Mouse (Mus musculus) limb, embryonic 10.5 days (tissue): ENCODE data around the gene Cacng8. TPM values are rescaled to one million over a fixed set of nuclear protein-coding genes. Genes with fewer than 3 reads are reported as not detected.

Experiments used
- DNase-seq: peaks from one replicate; pipeline ENCODE4 v3.0.0-alpha.2; 2017; ENCODE audit warnings: low spot score
- H3K27ac ChIP-seq: fragments of 300-500 bp; sonication (generic); 2 replicates; pipeline ENCODE4 v1.5.1; 2016; ENCODE audit warnings: mild to moderate bottlenecking
- H3K27me3 ChIP-seq: fragments of 300-500 bp; sonication (generic); 2 replicates; pipeline ENCODE4 v1.6.1; 2016; ENCODE audit warnings: low read depth, mild to moderate bottlenecking; ENCODE audit not compliant: poor library complexity, severe bottlenecking
- H3K36me3 ChIP-seq: fragments of 300-500 bp; sonication (generic); 2 replicates; pipeline ENCODE4 v1.6.1; 2016; ENCODE audit warnings: mild to moderate bottlenecking, moderate library complexity
- H3K4me1 ChIP-seq: fragments of 300-500 bp; sonication (generic); 2 replicates; pipeline ENCODE4 v1.6.1; 2016
- H3K4me3 ChIP-seq: fragments of 300-500 bp; sonication (generic); 2 replicates; pipeline ENCODE4 v1.5.1; 2016; ENCODE audit warnings: mild to moderate bottlenecking, moderate library complexity
- H3K9me3 ChIP-seq: fragments of 300-500 bp; sonication (generic); replicated peaks from 2 replicates; pipeline ENCODE4 v1.6.1; 2016; ENCODE audit warnings: mild to moderate bottlenecking
- WGBS: fragments of 180-500 bp; shearing (Covaris S2); methylation state at CpG from one replicate; pipeline ENCODE4 v1.1.7; 2016; 5-methylcytosine and 5-hydroxymethylcytosine counted together
- polyA plus RNA-seq: library from polyadenylated mRNA; unstranded; fragments of >200 nt; fragmentation: Nextera tagmentation; extraction: Ambion mirVana; gene quantifications from 2 replicates; pipeline ENCODE4 v1.2.1, GENCODE M21; 2016

Cacng8 gene
- polyA plus RNA-seq, 1 experiment from 2014 or later: 8.3 TPM

DNA sequence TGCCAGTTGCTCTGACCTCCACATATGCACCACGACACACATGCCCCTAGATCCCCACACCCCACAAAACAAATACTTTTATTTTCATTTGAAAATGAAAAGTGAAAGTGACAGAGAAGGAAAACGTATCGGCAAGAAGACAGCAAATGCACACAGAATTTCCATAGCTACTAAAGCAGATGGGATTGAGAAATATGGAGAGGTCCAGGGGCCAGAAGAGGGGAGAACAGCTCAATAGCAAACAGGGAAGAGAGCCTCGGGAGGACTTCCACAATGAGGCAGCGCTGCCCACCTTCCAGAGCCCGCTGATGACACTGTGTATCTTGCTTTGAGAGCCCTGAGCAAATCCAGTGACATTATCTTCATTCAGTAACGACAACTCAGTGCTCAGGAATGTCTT, 31.6 kb downstream of the Cacng8 start:
- H3K4me3 ChIP-seq: no peak overlapping the region
- WGBS: 69% methylated on average over 7 of the region's 7 CpGs
- peaks cover 8% of the 10 kb centered on the region for H3K4me1 ChIP-seq
- H3K27me3 ChIP-seq: peaks cover 98% of the 10 kb centered on the region
- no peaks in the 10 kb centered on the region for H3K36me3 ChIP-seq
- no peak for DNase-seq
- H3K9me3 ChIP-seq: no peaks in the 10 kb centered on the region
- H3K27ac ChIP-seq: no peak overlapping the region

DNA sequence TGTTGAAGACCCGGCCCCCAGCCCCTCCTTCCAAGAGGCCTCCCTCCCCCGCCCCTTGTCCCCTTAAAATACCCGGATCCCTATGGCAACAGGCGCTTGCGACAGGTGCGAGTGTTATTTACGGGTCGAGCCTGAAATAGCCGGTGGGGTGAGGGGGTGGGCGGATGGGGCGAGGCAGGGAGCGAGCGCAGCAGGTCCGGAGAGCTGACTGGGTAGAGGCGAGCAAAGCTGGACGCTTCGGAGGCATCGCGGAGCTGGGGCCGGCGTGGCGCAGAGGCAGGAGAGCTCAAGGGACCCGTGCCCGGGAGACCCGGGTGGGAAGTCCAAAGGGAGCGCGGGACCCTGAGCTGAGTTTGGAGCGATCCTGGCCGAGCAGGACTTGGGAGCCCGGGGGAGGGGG, 32.9 kb downstream of the Cacng8 start:
- Histone ChIP-seq H3K4me1 (peaks cover 8% of the 10 kb centered on the region), H3K4me3 (peak overlapping the region; percentile 46), H3K9me3 (no peaks in the 10 kb centered on the region), H3K27me3 (peaks cover 86% of the 10 kb centered on the region), H3K27ac (no peak overlapping the region), H3K36me3 (no peaks in the 10 kb centered on the region)
- DNase-seq: peak; percentile 54
- under 1% methylated on average over 30 of the region's 30 CpGs for WGBS

DNA sequence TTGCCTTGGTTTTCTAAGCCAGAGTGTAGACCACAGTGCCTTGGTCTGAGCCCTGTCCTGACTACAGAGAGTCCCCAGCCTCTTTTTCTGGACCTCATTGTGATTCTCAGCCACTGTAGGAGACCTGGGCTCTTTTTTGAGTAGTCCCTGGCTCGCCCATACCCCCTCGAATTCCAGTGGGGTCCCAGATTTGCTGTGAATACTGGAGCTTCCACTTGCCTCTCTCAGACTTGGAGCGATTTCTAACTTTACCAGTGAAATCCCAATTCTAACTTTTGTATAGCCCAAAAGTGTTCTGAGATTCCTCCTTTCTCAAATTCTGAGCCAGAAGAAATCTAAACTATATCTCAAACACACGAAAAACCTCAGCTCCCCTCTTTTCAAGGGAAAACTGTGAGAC, 33.4 kb downstream of the Cacng8 start, which contains the start of gene Cacng6:
TSS of gene Cacng6 (plus strand) at position 301 of the 400 bp plus-strand sequence.
- Histone ChIP-seq H3K4me1 (peaks cover 8% of the 10 kb centered on the region), H3K27me3 (peaks cover 81% of the 10 kb centered on the region), H3K27ac (no peak within 1 kb of the TSS), H3K9me3 (no peaks in the 10 kb centered on the region), H3K4me3 (peak within 1 kb of the TSS; percentile 46), H3K36me3 (no peaks in the 10 kb centered on the region)
- DNase-seq: no peak
- 26% methylated on average over 4 of the region's 4 CpGs for WGBS

DNA sequence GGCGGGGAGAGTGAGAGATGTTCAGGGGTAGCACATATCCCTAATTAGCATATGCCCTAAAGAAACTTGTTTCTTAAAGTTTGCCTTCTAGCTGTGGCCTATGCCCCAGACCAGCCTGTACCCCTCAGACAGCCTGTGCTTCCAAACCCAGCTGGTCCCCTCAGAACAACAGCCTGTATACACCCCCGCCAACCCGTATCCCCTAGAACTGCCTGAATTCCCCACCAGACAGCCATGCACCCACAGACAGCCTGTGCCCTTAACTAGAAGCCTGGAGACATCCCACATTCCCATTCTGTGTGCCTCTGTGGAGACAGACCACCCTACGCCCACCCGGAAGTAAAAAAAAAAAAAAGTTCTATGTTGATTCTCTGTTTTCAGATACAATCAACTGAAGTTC, 34.7 kb downstream of the Cacng8 start:
- H3K27ac ChIP-seq: no peak overlapping the region
- DNase-seq: no peak
- H3K9me3 ChIP-seq: no peaks in the 10 kb centered on the region
- no peaks in the 10 kb centered on the region for H3K36me3 ChIP-seq
- 90% methylated on average over 5 of the region's 5 CpGs for WGBS
- peaks cover 71% of the 10 kb centered on the region for H3K27me3 ChIP-seq
- peaks cover 8% of the 10 kb centered on the region for H3K4me1 ChIP-seq
- H3K4me3 ChIP-seq: no peak overlapping the region

DNA sequence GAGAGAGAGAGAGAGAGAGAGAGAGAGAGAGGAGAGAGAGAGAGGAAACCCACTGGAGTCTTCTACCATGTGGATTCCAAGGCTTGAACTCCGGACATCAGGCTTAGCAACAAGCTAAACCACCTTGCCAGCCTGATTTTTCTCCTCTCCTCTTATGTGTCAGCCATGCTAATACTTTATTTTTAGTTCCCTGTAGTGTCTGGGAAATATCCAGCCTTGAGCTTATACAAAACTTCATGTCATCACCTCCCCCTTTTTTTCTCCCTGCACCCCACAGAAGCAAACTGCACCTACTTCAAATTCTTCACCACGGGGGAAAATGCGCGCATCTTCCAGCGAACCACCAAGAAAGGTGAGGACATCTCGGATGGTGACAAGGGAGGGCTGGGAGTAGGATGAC, 39.7 kb downstream of the Cacng8 start:
- no peaks in the 10 kb centered on the region for H3K36me3 ChIP-seq
- H3K27ac ChIP-seq: no peak overlapping the region
- H3K27me3 ChIP-seq: peaks cover 20% of the 10 kb centered on the region
- WGBS: 78% methylated on average over 6 of the region's 6 CpGs
- H3K4me3 ChIP-seq: no peak overlapping the region
- H3K9me3 ChIP-seq: no peaks in the 10 kb centered on the region
- no peak for DNase-seq
- H3K4me1 ChIP-seq: no peaks in the 10 kb centered on the region

DNA sequence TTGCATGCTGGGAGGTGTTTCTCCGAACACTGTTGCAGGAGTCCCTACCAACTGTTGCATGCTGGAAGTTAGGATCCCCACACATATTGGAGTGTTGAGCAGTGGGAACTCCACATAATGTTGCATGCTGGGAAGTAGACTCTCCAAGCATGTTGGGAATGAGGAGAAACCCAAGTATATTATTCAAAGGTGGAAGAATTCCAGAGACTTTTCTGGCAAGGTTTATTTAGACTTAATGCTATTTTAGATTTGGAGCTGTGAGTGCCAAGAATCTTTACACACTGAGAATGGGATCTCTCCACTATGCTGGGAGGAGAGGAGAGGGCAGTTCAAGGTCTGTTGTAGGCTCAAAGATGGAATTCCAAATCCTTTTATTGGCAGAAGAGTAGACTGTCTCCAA, 41.6 kb downstream of the Cacng8 start:
- Histone ChIP-seq H3K9me3 (no peaks in the 10 kb centered on the region), H3K36me3 (no peaks in the 10 kb centered on the region), H3K4me3 (no peak overlapping the region), H3K4me1 (no peaks in the 10 kb centered on the region), H3K27ac (no peak overlapping the region), H3K27me3 (peaks cover 1% of the 10 kb centered on the region; the same call in 1 of the 2 replicates)
- WGBS: 77% methylated on average over 1 of the region's 1 CpGs
- DNase-seq: no peak

DNA sequence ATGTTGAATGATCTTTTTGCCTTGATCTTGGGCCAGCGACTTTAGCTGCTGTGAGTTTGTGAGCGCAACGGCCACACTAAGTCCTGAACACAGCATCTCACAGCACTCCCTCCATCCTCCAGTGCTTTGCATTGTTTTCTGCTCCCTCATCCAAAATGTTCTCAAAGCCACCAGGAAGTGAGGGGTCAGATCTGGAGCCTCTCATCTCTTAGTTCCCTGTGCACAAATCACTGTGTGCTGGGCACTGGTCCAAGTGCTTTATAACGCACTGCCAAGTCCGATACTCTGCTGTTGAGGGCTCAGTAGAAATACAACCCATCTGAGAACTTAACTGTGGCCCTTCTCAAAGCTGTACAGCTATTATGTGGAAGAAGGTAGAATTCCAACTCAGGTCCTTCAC, 47.5 kb downstream of the Cacng8 start:
- Histone ChIP-seq H3K9me3 (no peaks in the 10 kb centered on the region), H3K4me3 (no peak overlapping the region), H3K36me3 (no peaks in the 10 kb centered on the region), H3K27me3 (no peaks in the 10 kb centered on the region), H3K4me1 (no peaks in the 10 kb centered on the region), H3K27ac (no peak overlapping the region)
- DNase-seq: no peak
- 76% methylated on average over 5 of the region's 5 CpGs for WGBS

DNA sequence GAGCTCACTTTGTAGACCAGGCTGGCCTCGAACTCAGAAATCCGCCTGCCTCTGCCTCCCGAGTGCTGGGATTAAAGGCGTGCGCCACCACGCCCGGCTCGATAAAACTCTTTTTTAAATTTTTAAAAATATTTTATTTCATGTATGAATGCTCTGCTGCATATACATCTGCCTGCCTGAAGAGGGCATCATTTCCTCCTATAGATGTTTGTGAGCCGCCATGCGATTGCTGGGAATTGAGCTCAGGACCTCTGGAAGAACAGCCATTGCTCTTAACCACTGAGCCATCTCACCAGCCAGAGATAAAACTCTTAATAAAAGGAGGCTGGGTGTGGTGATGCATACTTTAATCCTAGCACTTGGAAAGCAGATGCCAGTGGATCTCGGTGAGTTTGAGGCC, 49.5 kb downstream of the Cacng8 start:
- no peaks in the 10 kb centered on the region for H3K36me3 ChIP-seq
- H3K9me3 ChIP-seq: no peaks in the 10 kb centered on the region
- no peak overlapping the region for H3K27ac ChIP-seq
- no peaks in the 10 kb centered on the region for H3K4me1 ChIP-seq
- no peak overlapping the region for H3K4me3 ChIP-seq
- H3K27me3 ChIP-seq: no peaks in the 10 kb centered on the region
- 87% methylated on average over 11 of the region's 11 CpGs for WGBS
- no peak for DNase-seq

DNA sequence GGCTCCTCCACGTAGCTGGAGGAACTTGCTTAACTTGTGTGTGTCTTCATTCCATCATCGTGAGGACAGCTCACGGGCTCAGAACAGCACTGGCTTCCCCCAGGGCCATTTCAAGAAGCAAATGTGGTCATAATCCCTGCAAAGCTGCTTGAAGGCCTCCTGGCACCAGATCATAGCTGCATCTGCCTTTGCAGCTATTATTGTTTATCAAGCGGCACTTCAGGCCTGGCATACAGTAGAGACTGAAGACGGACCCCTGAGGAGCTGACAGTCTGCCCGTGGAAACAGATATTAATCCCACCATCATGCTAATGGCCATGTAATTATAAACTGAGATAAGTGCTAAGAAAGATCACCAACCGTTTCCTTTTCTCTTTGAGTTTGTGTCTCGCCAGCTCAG, 50.0 kb downstream of the Cacng8 start:
- Histone ChIP-seq H3K27ac (no peak overlapping the region), H3K36me3 (no peaks in the 10 kb centered on the region), H3K4me3 (no peak overlapping the region), H3K9me3 (no peaks in the 10 kb centered on the region), H3K27me3 (no peaks in the 10 kb centered on the region), H3K4me1 (no peaks in the 10 kb centered on the region)
- 83% methylated on average over 8 of the region's 8 CpGs for WGBS
- DNase-seq: no peak

DNA sequence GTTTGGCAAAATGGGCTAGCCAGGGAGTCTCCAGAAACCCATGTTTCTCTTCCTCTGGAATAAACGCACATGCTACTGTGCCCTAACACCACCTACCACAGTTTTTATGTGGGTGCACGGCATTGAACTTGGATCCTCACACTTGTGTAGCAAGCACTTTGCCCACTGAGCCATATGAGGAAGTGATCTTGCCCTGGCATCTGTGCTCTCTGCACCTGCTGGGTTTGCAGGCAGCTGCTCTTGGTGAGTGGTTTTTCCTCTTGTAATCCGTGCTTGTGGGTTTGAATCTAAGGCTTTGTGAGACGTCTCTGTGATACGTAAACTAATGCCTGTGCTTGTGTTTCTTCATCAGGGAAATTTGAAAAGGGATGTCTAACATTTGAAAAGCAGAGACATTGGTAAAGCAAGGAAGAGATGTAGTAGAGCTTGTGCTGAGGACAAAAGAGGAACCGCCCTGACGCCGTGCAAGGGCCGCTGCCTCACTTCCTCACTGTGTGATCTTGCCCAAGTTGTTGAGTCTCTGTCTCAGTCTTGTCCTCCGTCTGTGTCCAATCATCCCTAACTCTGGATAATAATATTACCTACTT, 52.1 kb downstream of the Cacng8 start:
- DNase-seq: no peak
- Histone ChIP-seq H3K9me3 (no peaks in the 10 kb centered on the region), H3K4me1 (no peaks in the 10 kb centered on the region), H3K36me3 (no peaks in the 10 kb centered on the region), H3K4me3 (no peak overlapping the region), H3K27me3 (no peaks in the 10 kb centered on the region), H3K27ac (no peak overlapping the region)
- 89% methylated on average over 10 of the region's 10 CpGs for WGBS

DNA sequence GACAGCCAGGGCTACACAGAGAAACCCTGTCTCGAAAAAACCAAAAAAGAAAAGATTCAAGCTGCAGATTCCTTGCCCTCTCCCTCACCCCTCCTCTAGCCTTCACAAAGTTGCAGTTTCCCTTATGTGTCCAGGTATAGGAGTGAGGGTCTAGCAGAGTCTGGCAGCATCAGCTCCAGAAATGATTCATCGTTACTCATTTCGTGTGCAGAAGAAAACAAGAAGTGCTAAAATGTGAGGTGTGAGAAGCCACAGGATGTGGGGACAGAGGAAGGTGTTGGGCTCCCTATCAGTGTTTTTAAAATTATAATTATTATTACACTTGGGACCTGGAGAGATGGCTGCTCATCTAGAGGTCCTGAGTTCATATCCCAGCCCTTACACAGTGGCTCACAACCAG, 54.2 kb downstream of the Cacng8 start:
- 77% methylated on average over 3 of the region's 3 CpGs for WGBS
- Histone ChIP-seq H3K36me3 (no peaks in the 10 kb centered on the region), H3K27ac (no peak overlapping the region), H3K27me3 (no peaks in the 10 kb centered on the region), H3K4me1 (no peaks in the 10 kb centered on the region), H3K9me3 (no peaks in the 10 kb centered on the region), H3K4me3 (no peak overlapping the region)
- DNase-seq: no peak

DNA sequence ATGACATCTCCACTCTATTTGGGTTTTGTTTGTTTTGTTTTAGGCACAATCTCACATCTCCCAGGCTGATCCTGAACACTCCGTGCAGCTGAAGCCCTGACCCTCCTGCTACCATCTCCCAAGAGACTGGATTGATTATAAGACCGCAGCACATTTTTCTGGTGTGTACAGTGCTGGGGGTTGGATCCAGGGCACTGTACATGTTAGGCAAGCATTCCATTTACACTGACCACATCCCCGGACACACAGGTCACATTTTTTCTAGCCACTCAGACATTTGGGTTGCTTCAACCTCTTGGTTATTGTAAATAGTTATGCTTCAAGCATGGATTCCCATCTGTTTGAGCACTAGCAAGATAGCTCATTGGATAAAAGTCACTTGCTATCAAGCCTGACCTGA, 56.1 kb downstream of the Cacng8 start:
- H3K27ac ChIP-seq: no peak overlapping the region
- H3K4me3 ChIP-seq: no peak overlapping the region
- DNase-seq: no peak
- H3K36me3 ChIP-seq: no peaks in the 10 kb centered on the region
- no peaks in the 10 kb centered on the region for H3K4me1 ChIP-seq
- no peaks in the 10 kb centered on the region for H3K9me3 ChIP-seq
- WGBS: 89% methylated on average over 3 of the region's 3 CpGs
- peaks cover 5% of the 10 kb centered on the region for H3K27me3 ChIP-seq

DNA sequence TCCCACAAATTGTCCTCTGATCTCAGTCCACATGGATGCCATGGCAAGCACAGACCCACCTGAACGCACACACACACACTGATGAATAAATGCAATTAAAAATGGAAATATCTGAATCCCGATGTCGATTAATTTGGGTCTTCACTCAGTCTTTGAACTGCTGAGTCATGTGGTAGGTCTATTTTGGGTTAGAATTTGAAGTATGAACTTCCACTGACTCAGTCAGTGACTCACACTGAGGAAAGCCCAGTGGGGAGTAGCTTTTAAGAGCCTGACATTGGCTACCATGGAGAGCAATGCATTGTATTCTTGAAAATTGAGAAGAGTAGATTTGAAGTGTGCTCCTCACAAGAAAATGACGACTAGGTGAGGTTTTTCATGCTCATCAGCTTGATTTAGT, 56.5 kb downstream of the Cacng8 start:
- Histone ChIP-seq H3K27ac (no peak overlapping the region), H3K9me3 (no peaks in the 10 kb centered on the region), H3K4me3 (no peak overlapping the region), H3K36me3 (no peaks in the 10 kb centered on the region), H3K4me1 (no peaks in the 10 kb centered on the region), H3K27me3 (peaks cover 9% of the 10 kb centered on the region)
- WGBS: 85% methylated on average over 4 of the region's 4 CpGs
- DNase-seq: no peak
